Mouse (Mus musculus) stomach, postnatal 0 days (tissue): ENCODE data around the gene Agtpbp1. TPM values are rescaled to one million over a fixed set of nuclear protein-coding genes. Genes with fewer than 3 reads are reported as not detected.

Experiments used
- ATAC-seq: fragments of 200-750 bp; cut with Nextera tagmentation; 2 replicates; pipeline ENCODE4 v1.8.0; 2017; ENCODE audit not compliant: low FRiP score, low TSS enrichment
- DNase-seq: peaks from one replicate; pipeline ENCODE4 v3.0.0-alpha.2; 2016; ENCODE audit warnings: low spot score
- H3K27ac ChIP-seq: fragments of 300-500 bp; sonication (generic); replicated peaks from 2 replicates; pipeline ENCODE4 v1.5.1; 2014; ENCODE audit warnings: mild to moderate bottlenecking, control low read depth
- H3K27me3 ChIP-seq: fragments of 300-500 bp; sonication (generic); 2 replicates; pipeline ENCODE4 v1.6.1; 2014; ENCODE audit warnings: low read length; ENCODE audit not compliant: control insufficient read depth, insufficient read depth
- H3K36me3 ChIP-seq: fragments of 300-500 bp; sonication (generic); 2 replicates; pipeline ENCODE4 v1.6.1; 2014; ENCODE audit warnings: low read length, mixed read lengths; ENCODE audit not compliant: control insufficient read depth, insufficient read depth
- H3K4me1 ChIP-seq: fragments of 300-500 bp; sonication (generic); replicated peaks from 2 replicates; pipeline ENCODE4 v1.6.1; 2014; ENCODE audit warnings: antibody characterized with exemption; ENCODE audit not compliant: control insufficient read depth, insufficient read depth
- H3K4me2 ChIP-seq: fragments of 300-500 bp; sonication (generic); replicated peaks from 2 replicates; pipeline ENCODE4 v1.6.1; 2014; ENCODE audit warnings: low read depth, mild to moderate bottlenecking, control low read depth, moderate library complexity
- H3K4me3 ChIP-seq: fragments of 300-500 bp; sonication (generic); 2 replicates; pipeline ENCODE4 v1.5.1; 2014; ENCODE audit warnings: low read depth, low read length, control low read depth
- H3K9ac ChIP-seq: fragments of 300-500 bp; sonication (generic); 2 replicates; pipeline ENCODE4 v1.6.1; 2014; ENCODE audit warnings: mild to moderate bottlenecking, low read length, control low read depth, mixed read lengths
- H3K9me3 ChIP-seq: fragments of 300-500 bp; sonication (generic); 2 replicates; pipeline ENCODE4 v1.6.1; 2016; ENCODE audit warnings: low read length; ENCODE audit not compliant: control insufficient read depth
- CTCF ChIP-seq: IDR thresholded peaks from 2 replicates; pipeline ENCODE4 v1.5.1; 2016; ENCODE audit warnings: antibody characterized with exemption, low read depth, mild to moderate bottlenecking, moderate library complexity
- EP300 ChIP-seq: optimal IDR thresholded peaks from 2 replicates; pipeline ENCODE3; 2016; ENCODE audit warnings: antibody characterized with exemption
- WGBS: fragments of 180-500 bp; shearing (Covaris S2); extraction: QIAGEN DNeasy Blood & Tissue Kit; methylation state at CpG from one replicate; pipeline ENCODE4 v1.1.7; 2014; 5-methylcytosine and 5-hydroxymethylcytosine counted together
- polyA plus RNA-seq: library from polyadenylated mRNA; unstranded; fragments of >200 nt; fragmentation: Nextera tagmentation; extraction: Ambion mirVana; gene quantifications from 2 replicates; pipeline ENCODE4 v1.2.1, GENCODE M21; 2015

Agtpbp1 gene
- polyA plus RNA-seq, 1 experiment from 2014 or later, result 12.4 TPM

DNA sequence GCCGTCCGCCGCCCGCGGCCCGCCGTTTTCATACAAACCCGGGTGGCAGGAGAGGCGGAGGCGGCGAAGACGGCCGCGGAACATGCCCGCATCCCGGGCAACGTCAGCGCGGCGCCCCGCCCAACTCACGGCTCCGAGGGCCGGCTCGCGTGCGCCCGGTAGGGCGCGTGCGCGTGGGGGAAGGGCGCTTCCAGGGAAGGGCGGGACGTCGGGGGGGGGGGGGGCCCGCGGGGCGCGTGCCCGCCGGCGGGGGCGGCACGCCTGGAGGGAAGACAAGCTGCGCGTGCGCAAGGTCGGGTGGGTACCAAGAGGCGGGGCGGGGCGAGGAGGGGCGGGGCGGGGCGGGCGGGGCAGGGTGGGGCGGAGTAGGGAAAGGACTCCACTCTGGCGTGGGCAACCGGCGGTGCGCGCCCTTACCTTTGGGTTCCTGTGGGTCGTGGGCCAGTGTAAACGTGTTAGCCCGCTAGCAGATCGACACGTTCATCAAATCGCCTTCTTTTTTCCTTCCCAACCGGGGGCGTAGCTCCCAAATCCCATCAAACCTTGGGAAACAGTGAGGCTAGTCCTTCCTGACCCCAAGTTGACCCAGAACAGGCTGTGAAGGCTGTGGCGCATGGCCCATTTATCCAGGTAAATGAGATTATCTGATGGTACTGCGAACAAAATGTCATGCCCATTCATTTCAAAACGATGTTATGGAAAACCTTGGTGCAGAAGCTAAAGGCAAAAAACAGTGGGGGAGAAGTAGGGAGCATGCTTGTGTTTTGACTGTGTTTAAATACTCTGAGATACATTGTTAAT is 27.6 kb downstream of the Agtpbp1 start:
- DNase-seq, result peak; percentile 93

DNA sequence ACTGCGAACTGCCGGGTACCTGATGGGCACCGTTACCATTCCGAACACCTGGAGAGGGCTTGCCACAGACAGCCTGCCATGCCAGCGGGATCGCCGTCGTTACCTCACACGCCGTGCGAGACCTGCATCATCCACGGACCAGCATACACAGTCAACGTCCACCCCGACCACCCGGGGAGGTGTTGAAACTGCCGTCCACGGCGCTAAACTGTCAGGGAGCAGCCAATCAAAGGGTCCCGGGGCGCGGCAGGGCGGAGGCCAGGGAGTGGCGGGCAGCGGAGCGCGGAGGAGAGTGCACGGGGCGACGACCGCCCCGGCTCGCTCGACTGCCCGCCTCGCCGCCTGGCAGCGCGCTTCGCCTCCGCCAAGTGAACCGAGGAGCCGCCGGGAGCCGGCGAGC is 28.4 kb downstream of the Agtpbp1 start:
- peak; percentile 70 for DNase-seq
- Histone ChIP-seq H3K36me3 (no peaks in the 10 kb centered on the region), H3K27ac (peak overlapping the region; percentile 79), H3K4me2 (peak overlapping the region; percentile 92), H3K4me3 (peak overlapping the region; percentile 78), H3K27me3 (no peaks in the 10 kb centered on the region), H3K9me3 (no peaks in the 10 kb centered on the region), H3K4me1 (0 out of 2 replicates have a peak, but pooled peaks cover 7% of the 10 kb centered on the region), H3K9ac (peak overlapping the region; percentile 76)
- ATAC-seq, result peak; percentile 82
- TF ChIP-seq EP300 (no peak), CTCF (no peak)
- WGBS, result under 1% methylated on average over 26 of the region's 45 CpGs

More for the DNA sequence above, 27.6 kb downstream of the Agtpbp1 start:
- no peaks in the 10 kb centered on the region for H3K36me3 ChIP-seq
- ATAC-seq, result peak; percentile 92
- H3K27me3 ChIP-seq, result no peaks in the 10 kb centered on the region
- peak overlapping the region; percentile 92 for H3K4me2 ChIP-seq
- H3K4me1 ChIP-seq, result 0 out of 2 replicates have a peak, but pooled peaks cover 7% of the 10 kb centered on the region
- under 1% methylated on average over 27 of the region's 73 CpGs for WGBS
- H3K4me3 ChIP-seq, result peak overlapping the region; percentile 78
- no peaks in the 10 kb centered on the region for H3K9me3 ChIP-seq
- H3K27ac ChIP-seq, result peak overlapping the region; percentile 79
- peak overlapping the region; percentile 76 for H3K9ac ChIP-seq
- TF ChIP-seq CTCF, result no peak
- TF ChIP-seq EP300, result no peak

DNA sequence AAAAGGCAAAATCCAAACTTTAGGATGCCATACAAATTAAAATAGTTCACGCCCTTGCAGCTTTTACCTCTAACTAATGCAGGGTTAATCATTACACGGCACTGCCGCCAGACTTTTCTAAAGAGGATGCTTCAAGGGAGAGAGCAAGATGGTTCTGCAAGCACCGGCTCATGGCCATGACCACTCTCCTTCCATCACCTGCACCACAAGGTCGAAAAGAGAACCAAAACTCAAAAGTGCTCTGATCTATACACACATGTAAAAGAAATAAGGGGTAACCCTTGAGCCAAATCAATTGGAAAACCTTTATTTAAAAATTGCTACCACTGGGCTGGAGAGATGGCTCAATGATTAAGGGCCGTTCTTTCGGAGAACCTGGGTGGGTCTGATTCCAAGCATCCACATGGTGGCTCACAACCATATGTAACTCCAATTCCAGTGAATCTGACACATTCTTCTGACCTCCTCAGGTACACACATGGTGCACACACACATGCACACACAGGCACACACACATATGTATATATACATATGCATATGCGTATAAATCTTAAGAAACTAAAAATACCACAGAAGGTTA is 29.3 kb downstream of the Agtpbp1 start:
- Histone ChIP-seq H3K4me1 (0 out of 2 replicates have a peak, but pooled peaks cover 7% of the 10 kb centered on the region), H3K27me3 (no peaks in the 10 kb centered on the region), H3K9ac (no peak overlapping the region), H3K9me3 (no peaks in the 10 kb centered on the region), H3K4me3 (no peak overlapping the region), H3K4me2 (peak overlapping the region; percentile 92), H3K27ac (no peak overlapping the region), H3K36me3 (no peaks in the 10 kb centered on the region)
- no peak for TF ChIP-seq EP300
- no peak for TF ChIP-seq CTCF
- ATAC-seq, result no peak
- DNase-seq, result no peak
- 50% methylated on average over 8 of the region's 8 CpGs for WGBS

DNA sequence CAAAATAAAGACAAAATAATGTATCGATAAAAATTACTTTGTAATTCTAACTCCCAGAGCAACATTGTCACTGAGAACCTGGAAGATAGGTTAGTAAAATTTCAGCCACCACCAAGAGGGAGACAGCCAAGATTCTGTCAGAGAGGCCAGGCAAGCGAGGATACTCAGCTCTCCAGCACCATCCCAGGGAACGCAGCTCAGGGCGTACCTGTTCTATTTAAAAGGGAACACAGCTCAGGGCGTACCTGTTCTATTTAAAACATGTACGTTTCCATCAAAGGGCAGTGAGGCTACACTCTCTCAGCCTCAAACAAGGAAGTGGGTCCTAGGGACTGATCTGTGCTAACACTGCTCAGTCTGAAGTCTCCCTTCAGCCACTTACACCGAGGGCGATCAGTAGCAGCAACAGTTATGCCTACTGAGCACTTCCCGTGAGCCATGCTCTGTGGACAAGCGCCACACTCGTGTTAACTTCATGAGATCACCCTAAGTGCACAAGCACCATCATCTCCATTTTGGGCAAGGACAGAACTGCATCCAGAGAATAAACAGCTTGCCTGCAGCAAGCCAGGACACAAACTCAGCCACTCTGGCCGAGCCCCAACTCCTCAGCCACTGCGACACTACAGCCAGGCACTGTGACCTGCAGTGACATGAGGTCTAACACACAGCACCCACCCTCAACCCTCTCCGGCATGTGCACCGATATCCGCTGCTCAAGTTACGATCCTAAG is 30.1 kb downstream of the Agtpbp1 start:
- H3K4me3 ChIP-seq, result no peak overlapping the region
- no peaks in the 10 kb centered on the region for H3K27me3 ChIP-seq
- H3K4me2 ChIP-seq, result peak overlapping the region; percentile 92
- no peaks in the 10 kb centered on the region for H3K9me3 ChIP-seq
- H3K27ac ChIP-seq, result no peak overlapping the region
- DNase-seq, result no peak
- WGBS, result 47% methylated on average over 17 of the region's 17 CpGs
- no peaks in the 10 kb centered on the region for H3K36me3 ChIP-seq
- H3K9ac ChIP-seq, result no peak overlapping the region
- H3K4me1 ChIP-seq, result 0 out of 2 replicates have a peak, but pooled peaks cover 7% of the 10 kb centered on the region
- TF ChIP-seq CTCF, result no peak
- no peak for TF ChIP-seq EP300
- no peak for ATAC-seq

DNA sequence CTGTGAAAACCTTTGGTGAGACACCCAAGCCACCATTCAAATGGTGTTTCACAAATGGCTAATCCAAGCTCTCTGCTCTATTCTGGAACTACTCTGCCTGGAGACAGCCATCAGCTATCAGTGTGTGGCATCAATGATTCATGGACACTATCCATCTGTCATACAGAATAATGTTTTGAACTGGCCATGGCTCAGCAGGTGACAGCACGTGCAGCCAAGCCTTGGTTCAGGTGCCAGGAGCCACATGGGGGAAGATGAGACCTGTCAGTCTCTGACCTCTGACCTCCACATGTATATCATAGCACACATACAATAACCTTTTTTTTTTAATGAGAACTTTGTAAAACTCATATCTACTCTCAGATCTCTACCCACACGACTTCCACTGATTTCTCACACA is 32.3 kb downstream of the Agtpbp1 start:
- Histone ChIP-seq H3K27ac (no peak overlapping the region), H3K4me3 (no peak overlapping the region), H3K9ac (no peak overlapping the region), H3K9me3 (no peaks in the 10 kb centered on the region), H3K4me1 (0 out of 2 replicates have a peak, but pooled peaks cover 7% of the 10 kb centered on the region), H3K36me3 (no peaks in the 10 kb centered on the region), H3K27me3 (no peaks in the 10 kb centered on the region), H3K4me2 (no peak overlapping the region)
- DNase-seq (no peak), ATAC-seq (no peak)
- WGBS, result 61% methylated on average over 2 of the region's 2 CpGs
- TF ChIP-seq EP300, result no peak
- TF ChIP-seq CTCF, result no peak
